Mouse (Mus musculus) cerebellum, adult 8-10 months (tissue): ENCODE measurements around the gene Ccn5.

Experiments
- DNase-seq: peaks from one replicate; pipeline ENCODE4 v3.0.0; 2022

Gene Ccn5

DNA sequence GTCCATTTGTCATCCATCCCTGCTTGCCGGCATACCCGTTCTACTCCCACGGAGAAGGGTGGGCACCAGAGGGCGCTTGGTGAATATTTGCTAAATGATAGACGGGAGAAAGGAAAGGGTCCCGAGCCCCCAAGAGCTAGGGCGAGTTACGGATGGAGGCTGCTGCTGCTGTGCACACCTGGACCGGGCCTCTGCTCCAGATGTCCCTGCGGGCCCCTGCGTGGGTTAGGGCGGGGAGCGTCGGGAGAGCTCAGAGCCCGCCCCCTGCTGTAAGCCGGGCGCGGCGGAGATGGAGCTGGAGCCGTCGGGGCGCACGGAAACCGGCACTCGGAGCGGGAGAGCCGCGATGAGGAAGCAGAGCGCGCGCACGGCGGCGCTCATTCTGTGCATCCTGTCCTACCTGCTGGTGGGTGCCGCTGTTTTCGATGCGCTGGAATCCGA, 32.8 kb downstream of the Ccn5 start, which contains the start of gene Kcnk15:
Gene Kcnk15 (plus strand): TSS at position 191 of the 441 bp plus-strand sequence.
- no peak for DNase-seq

DNA sequence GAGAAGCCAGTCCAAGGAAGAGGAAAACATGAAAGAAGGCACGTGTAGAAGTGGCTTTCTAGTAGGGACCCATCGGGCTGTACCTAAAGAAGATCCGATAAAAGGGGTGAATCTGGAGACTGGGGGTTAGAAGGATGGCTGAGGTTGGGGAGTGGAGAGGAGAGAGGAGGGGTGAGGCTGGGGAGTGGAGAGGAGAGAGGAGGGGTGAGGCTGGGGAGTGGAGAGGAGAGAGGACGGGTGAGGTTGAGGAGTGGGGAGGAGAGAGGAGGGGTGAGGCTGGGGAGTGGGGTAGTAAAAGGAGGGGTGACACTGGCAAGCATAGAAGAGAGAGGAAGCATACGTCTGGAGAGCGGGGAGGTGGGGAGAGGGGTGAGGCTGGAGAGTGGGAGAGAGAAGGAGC, 36.6 kb downstream of the Ccn5 start:
- DNase-seq, result no peak

DNA sequence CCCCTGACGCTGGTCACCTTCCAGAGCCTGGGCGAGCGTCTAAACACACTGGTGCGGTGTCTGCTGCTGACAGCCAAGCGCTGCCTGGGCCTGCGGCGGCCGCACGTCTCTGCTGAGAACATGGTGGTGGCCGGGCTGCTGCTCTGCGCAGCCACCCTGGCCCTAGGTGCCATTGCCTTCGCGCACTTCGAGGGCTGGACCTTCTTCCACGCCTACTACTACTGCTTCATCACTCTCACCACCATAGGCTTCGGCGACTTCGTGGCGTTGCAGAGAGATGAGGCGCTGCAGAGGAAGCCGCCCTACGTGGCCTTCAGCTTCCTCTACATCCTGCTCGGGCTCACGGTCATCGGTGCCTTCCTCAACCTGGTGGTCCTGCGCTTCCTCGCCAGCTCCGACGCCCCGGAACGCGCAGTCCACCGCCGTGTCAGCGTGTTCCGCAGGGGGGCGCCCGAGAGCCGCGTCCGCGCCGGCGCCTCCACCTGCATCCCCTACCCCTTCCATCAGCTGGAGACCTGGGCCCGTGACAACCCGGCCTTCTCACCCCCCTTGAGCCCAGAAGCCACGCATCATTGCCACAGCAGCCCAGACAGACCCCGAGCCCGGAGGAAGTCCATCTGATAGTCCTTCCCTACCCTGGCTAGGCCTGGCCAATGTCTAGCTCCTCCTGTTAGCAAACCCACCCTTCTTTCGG, 37.7 kb downstream of the Ccn5 start:
- peak; percentile 73 for DNase-seq

DNA sequence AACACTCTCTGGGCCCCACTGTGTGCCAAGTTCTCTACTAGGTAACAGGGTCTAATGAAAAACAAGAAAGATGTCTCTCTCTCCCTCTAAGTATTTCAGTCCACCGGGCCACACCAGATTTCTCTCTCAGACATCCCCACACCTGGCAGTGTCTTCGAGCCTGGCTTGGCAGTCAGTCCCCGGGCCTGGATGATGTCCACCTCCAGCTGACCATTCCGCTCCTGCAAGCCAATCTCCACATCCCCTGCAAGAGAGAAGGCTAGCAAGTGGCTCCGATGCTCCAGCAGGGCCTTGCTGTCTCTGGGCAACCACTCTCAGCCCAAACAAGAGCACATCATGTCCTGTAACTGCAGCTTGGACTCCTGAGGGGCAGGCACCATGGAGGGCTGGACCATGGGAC, 44.6 kb downstream of the Ccn5 start:
- DNase-seq, result peak; percentile 54

DNA sequence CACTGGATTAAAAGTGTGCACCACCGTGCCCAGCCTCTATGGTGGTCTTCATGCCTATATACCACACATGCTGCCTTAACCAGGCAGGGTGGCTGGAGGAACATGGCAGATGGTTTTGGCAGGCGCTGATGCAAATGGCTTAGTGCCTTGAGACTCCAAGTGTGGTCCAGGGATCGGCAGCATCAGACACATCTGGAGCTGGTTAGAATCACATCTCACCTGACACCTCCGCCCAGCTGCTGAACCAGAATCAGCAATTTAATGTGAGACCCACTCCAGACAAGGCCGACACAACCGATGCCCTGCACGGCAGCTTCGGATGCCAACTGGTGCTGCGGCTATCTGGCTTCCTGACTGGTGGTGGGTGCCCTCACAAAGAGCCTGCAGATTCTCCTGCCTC, 45.4 kb downstream of the Ccn5 start:
- DNase-seq, result no peak

DNA sequence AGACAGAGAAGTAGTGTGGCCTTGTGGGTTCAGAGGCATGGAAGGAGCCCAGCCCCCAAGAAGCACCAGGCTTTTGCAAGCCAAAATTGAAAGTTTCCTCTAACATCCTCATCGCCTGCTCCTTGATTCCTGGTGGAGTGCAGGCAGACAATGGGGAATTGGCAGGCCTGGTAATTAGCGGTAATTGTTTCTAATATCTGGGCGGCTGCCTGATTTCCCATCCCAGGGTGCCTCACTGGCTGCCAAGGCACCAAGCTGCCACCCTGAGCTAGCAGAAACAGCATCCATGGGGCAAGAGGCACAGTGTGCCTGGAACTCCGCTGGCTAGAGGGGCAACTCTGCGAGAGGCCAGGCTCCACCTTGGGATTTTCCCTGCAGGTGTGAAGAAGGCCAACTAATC, 49.1 kb downstream of the Ccn5 start:
- DNase-seq, result no peak

DNA sequence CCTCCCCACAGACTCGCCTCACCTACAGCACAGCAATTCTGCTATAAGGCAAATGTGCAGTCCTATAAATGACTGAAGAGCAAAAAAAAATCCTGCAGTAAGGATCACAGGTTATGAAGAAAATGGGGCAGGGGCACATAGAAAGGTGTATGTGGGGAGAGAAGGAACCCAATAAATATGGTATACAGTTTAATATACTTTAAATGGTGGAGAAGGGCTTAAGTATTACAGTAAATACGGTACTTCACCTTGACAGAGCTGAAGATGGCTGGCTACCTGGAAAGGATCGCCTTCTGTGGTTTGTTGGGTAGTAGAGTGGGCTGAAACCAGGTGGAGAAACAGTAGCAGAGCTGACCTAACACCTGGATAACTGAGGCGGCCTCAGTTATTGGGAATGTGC, 50.6 kb downstream of the Ccn5 start:
- no peak for DNase-seq

DNA sequence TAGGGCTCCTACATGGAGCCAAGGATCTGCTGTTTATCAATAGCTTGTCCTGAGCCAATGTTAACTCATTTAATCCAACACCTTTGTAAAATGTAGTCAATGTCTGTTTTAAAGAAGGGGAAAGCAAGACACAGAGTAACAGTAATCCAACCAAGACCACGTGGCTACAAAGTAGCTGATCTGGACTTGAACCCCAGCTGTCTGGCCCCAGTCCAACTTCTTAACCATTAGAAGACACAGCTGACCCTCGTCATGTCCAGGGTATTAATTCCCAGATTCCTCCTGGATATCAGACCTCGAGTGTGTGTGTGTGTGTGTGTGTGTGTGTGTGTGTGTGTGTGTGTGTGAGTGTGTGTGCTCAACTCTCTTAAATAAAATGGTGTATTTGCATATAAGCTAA, 51.2 kb downstream of the Ccn5 start:
- DNase-seq, result no peak

DNA sequence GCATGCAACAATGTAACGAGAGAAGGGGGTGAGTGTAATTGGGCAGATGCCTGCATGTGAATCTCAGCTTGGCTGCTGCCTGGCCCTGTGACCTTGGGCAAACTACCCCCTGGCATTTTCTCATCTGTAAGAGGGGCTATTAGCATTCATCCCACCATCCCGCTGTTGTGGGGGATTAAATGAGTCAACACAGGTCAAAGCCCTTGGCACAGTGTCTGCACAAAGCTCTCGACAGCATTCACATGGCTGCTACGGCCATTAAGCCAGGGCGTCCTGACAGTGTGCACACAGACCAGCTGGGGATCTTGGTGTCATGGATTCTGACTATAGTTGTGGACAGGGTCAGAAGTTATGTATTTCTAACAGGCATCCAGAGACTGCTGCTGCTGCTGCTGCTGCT, 54.2 kb downstream of the Ccn5 start:
- DNase-seq, result no peak

DNA sequence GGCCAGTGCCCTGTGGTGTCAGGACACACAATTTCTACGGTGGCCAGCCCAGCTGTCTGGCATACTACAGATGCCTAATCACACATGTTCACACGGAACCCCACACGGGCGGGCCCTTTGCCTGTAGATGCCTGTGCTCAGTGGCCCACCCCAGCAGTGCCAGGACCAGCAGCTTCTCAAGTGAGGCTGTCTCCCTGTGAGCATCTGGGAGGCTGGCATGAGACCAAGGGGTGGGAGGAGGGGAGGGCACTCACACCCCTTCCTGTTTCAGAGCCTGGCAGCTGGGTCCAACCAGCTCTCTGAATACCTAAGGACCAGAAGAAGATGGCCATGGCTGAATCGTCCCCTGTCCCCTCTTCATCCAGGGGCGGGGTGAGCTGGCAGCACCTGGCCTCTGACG, 54.8 kb downstream of the Ccn5 start:
- no peak for DNase-seq

DNA sequence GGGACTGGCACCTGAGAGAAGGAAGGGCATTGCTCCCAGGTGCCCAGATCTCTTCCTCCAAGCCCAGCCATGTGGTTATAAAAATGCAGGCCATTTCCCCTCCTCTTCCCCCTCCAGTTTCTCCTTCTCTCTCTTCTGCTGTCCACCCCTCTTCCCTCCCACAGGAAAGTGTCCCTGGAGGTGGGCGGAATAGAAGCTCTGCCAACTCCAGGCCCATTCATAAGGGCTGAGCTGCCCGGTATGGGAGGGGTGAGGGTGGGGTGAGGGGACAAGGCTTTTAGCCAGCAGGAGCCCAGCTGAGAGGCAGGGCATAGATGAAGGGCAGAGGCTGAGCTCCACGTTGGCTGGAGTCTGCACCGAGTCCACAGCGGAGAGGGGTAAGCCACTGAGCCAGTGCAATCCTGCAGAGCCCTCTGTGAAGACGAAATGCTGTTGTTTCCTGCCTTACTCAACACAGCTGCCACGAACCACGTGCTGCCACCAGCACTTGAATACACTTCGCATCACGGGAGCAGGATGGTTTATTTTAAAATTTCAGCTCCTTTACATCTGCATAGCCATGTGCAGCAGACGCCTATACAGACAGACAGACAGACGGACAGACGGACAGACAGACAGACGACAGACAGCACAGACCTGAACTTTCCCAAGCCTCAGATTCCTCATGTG, 56.3 kb downstream of the Ccn5 start:
- DNase-seq, result no peak

DNA sequence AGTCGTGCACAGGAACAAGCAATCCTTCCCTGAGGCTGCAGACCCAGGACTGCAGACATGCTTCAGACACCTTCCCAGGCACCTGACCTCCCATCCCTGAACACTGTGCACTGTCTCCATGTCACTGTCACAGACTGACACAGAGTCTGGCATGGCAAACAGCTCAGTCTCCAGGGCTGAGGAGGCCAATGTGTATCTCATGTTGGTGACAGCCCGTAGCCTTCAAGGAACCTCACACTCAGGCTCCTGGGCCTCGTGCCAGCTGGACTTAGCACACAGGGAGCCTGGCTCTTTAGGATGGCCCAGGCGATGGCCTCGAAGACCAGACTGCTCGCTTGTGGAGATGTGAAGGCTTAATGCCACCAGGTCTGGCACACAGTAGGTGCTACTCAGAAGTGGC, 60.2 kb downstream of the Ccn5 start:
- DNase-seq, result peak; percentile 64
